Mouse (Mus musculus) small intestine, adult 2 months (tissue): Measurements from ENCODE around the gene Cltb.

Experiments
- CTCF ChIP-seq: fragments of 200-500 bp; IDR thresholded peaks from 2 replicates; pipeline ENCODE4 v1.5.1; 2012; ENCODE audit warnings: low read depth, mild to moderate bottlenecking, control low read depth, inconsistent platforms, low read length, moderate library complexity, mixed read lengths; ENCODE audit not compliant: insufficient replicate concordance, insufficient read length; ENCODE audit errors: extremely low read depth
- POLR2A ChIP-seq: fragments of 200-500 bp; IDR thresholded peaks from 2 replicates; pipeline ENCODE4 v1.6.1; 2012; ENCODE audit warnings: low read depth, mild to moderate bottlenecking, control low read depth, inconsistent platforms, low read length, moderate library complexity

GRCm38 (mm10) chr13:54591776-54592356 lies 19.3 kb downstream of the Cltb start:
- TF ChIP-seq POLR2A (no peak), CTCF (no peak)
